Mouse (Mus musculus): ENCODE measurements around the gene Igf2bp3.
"Not testable (repeated sequence)": the region's sequence is repeated elsewhere in the genome, so short reads cannot be mapped to it uniquely, and the experiment has no call there.

Gene Igf2bp3

GRCm38 (mm10) chr6:49214928-49215747 lies at the start of gene Igf2bp3:
Igf2bp3 (minus strand) TSS chr6:49214957.
- DNase-seq, result peak in 1 of 2 experiments; percentile 48

- not testable (repeated sequence) for DNase-seq
Measured at GRCm38 (mm10) chr6:49264446-49264845, 49.7 kb upstream of the Igf2bp3 start.

GRCm38 (mm10) chr6:49263847-49264243 lies 49.1 kb upstream of the Igf2bp3 start, which contains the start of gene Tra2a:
Tra2a (minus strand) TSS chr6:49264033.
- DNase-seq, result peak; percentile 97 to 98

GRCm38 (mm10) chr6:49263081-49263846 lies 48.5 kb upstream of the Igf2bp3 start:
- peak; percentile 16 to 63 for DNase-seq

- DNase-seq, result peak; percentile 23 to 44
Measured at GRCm38 (mm10) chr6:49262421-49262820, 47.7 kb upstream of the Igf2bp3 start.

- DNase-seq, result peak in 1 of 2 experiments; percentile 25
Measured at GRCm38 (mm10) chr6:49259711-49260110, 45.0 kb upstream of the Igf2bp3 start.

- no peak for DNase-seq
Measured at GRCm38 (mm10) chr6:49257880-49258279, 43.1 kb upstream of the Igf2bp3 start.

GRCm38 (mm10) chr6:49252207-49252606 lies 37.5 kb upstream of the Igf2bp3 start:
- DNase-seq, result no peak

- DNase-seq, result no peak
Measured at GRCm38 (mm10) chr6:49251199-49251598, 36.4 kb upstream of the Igf2bp3 start.

- DNase-seq, result peak in 1 of 2 experiments; percentile 19
Measured at GRCm38 (mm10) chr6:49247246-49247645, 32.5 kb upstream of the Igf2bp3 start.

- no peak for DNase-seq
Measured at GRCm38 (mm10) chr6:49242331-49242730, 27.6 kb upstream of the Igf2bp3 start.

- no peak for DNase-seq
Measured at GRCm38 (mm10) chr6:49241562-49241961, 26.8 kb upstream of the Igf2bp3 start.

- DNase-seq, result peak; percentile 99
Measured at GRCm38 (mm10) chr6:49236331-49236730, 21.6 kb upstream of the Igf2bp3 start.

- no peak for DNase-seq
Measured at GRCm38 (mm10) chr6:49233356-49233755, 18.6 kb upstream of the Igf2bp3 start.

- DNase-seq, result peak; percentile 45 to 76
Measured at GRCm38 (mm10) chr6:49228126-49228679, 13.4 kb upstream of the Igf2bp3 start.

- DNase-seq, result peak in 1 of 2 experiments; percentile 38
Measured at GRCm38 (mm10) chr6:49227184-49227735, 12.5 kb upstream of the Igf2bp3 start.

- no peak for DNase-seq
Measured at GRCm38 (mm10) chr6:49225728-49226123, 11.0 kb upstream of the Igf2bp3 start.

GRCm38 (mm10) chr6:49224923-49225727 lies 10.4 kb upstream of the Igf2bp3 start:
- no peak for DNase-seq

- no peak for DNase-seq
Measured at GRCm38 (mm10) chr6:49221906-49222305, 7.1 kb upstream of the Igf2bp3 start.

GRCm38 (mm10) chr6:49219920-49220604 lies 5.3 kb upstream of the Igf2bp3 start:
- DNase-seq, result no peak

- DNase-seq, result no peak
Measured at GRCm38 (mm10) chr6:49219001-49219560, 4.3 kb upstream of the Igf2bp3 start.
